Mouse (Mus musculus): ENCODE data around the gene Atad2b.
A peak's percentile ranks its signal among the peaks of the same experiment; 100 is the strongest.

The Atad2b gene

GRCm38 (mm10) chr12:5081480-5081879 lies 164.3 kb downstream of the Atad2b start:
- DNase-seq (ENCODE audit: low spot score) = no peak

GRCm38 (mm10) chr12:5084714-5085113 lies 167.6 kb downstream of the Atad2b start:
- DNase-seq (ENCODE audit: low spot score) = no peak

- DNase-seq (ENCODE audit: low spot score) = peak; percentile 37
Measured at GRCm38 (mm10) chr12:5087787-5088519, 170.8 kb downstream of the Atad2b start.

- peak; percentile 60 for DNase-seq (ENCODE audit: low spot score)
Measured at GRCm38 (mm10) chr12:5088639-5089038, 171.5 kb downstream of the Atad2b start.
